Comparison of ENCODE assay signal across 8 mouse cellular contexts in the genomic region with DNA sequence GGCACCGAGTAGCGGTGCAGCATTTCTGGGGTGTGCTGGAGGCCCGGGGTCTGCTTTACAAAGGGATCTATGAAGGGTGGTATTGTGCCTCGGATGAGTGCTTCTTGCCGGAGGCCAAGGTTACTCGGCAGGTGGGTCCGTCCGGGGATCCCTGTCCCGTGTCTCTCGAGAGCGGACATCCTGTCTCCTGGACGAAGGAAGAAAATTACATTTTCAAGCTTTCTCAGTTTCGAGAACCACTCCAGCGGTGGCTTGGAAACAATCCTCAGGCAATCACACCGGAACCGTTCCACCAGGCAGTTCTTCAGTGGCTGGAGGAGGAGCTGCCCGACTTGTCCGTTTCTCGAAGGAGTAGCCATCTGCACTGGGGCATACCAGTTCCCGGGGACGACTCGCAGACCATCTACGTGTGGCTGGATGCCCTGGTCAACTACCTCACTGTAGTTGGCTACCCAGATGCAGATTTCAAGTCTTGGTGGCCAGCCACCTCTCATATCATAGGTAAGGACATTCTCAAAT. TPM values are rescaled to one million over a fixed set of nuclear protein-coding genes. Genes with fewer than 3 reads are reported as not detected.
DNase-seq lines count a peak whose midpoint lies in the region; ATAC-seq lines count a peak whose summit lies in the region.

No protein-coding gene starts in this region.

- H3K27ac ChIP-seq in heart, embryonic 11.5 days (ENCODE audit: low read depth, low read length): no peak overlapping the region
- peak overlapping the region; percentile 72 for H3K27ac ChIP-seq in kidney, embryonic 16.5 days (ENCODE audit: low read length)
- no peak overlapping the region for H3K27ac ChIP-seq in midbrain, embryonic 11.5 days (ENCODE audit: low read depth, low read length)

- H3K36me3 ChIP-seq in heart, embryonic 11.5 days (ENCODE audit: control insufficient read depth, insufficient read depth, low read length): no peaks in the 10 kb centered on the region
- H3K36me3 ChIP-seq in kidney, embryonic 16.5 days (ENCODE audit: insufficient read depth, low read length): no peaks in the 10 kb centered on the region
- H3K36me3 ChIP-seq in midbrain, embryonic 11.5 days (ENCODE audit: control insufficient read depth, insufficient read depth, low read length): no peaks in the 10 kb centered on the region; the same call in 1 of the 2 replicates

- no peaks in the 10 kb centered on the region for H3K9me3 ChIP-seq in heart, embryonic 11.5 days (replicated peaks; ENCODE audit: control insufficient read depth, low read length)
- H3K9me3 ChIP-seq in kidney, embryonic 16.5 days (ENCODE audit: low read length): no peaks in the 10 kb centered on the region
- H3K9me3 ChIP-seq in midbrain, embryonic 11.5 days (ENCODE audit: control insufficient read depth, low read length): no peaks in the 10 kb centered on the region

- ATAC-seq in heart, embryonic 11.5 days (replicated peaks; ENCODE audit: insufficient number of reproducible peaks, low FRiP score, low TSS enrichment): peak; percentile 49; the same call in 1 of the 2 replicates
- ATAC-seq in kidney, embryonic 16.5 days (ENCODE audit: low FRiP score, low TSS enrichment): peak; percentile 62
- ATAC-seq in midbrain, embryonic 11.5 days (ENCODE audit: low FRiP score): 0 out of 2 replicates have a peak, but pooled peaks have one; percentile 6

- H3K4me2 ChIP-seq in heart, embryonic 11.5 days: peak overlapping the region; percentile 98
- peak overlapping the region; percentile 87 for H3K4me2 ChIP-seq in kidney, embryonic 16.5 days (replicated peaks; ENCODE audit: low read depth, low read length)
- H3K4me2 ChIP-seq in midbrain, embryonic 11.5 days: peak overlapping the region; percentile 81

- H3K4me3 ChIP-seq in heart, embryonic 11.5 days (ENCODE audit: low read depth, low read length): peak overlapping the region; percentile 65
- H3K4me3 ChIP-seq in kidney, embryonic 16.5 days (ENCODE audit: low read length): peak overlapping the region; percentile 91
- peak overlapping the region; percentile 66 for H3K4me3 ChIP-seq in midbrain, embryonic 11.5 days (ENCODE audit: low read depth, low read length)

- peaks cover 13% of the 10 kb centered on the region for H3K4me1 ChIP-seq in heart, embryonic 11.5 days (ENCODE audit: control insufficient read depth, insufficient read depth, low read length)
- H3K4me1 ChIP-seq in kidney, embryonic 16.5 days (ENCODE audit: insufficient read depth, low read length): peaks cover 31% of the 10 kb centered on the region
- peaks cover 13% of the 10 kb centered on the region for H3K4me1 ChIP-seq in midbrain, embryonic 11.5 days (ENCODE audit: control insufficient read depth, insufficient read depth, low read length)

- peak overlapping the region; percentile 77 for H3K9ac ChIP-seq in heart, embryonic 11.5 days (ENCODE audit: low read depth, low read length)
- H3K9ac ChIP-seq in kidney, embryonic 16.5 days (replicated peaks; ENCODE audit: low read length): peak overlapping the region; percentile 76
- H3K9ac ChIP-seq in midbrain, embryonic 11.5 days (ENCODE audit: low read length): peak overlapping the region; percentile 70

- no peaks in the 10 kb centered on the region; the same call in 1 of the 2 replicates for H3K27me3 ChIP-seq in heart, embryonic 11.5 days (ENCODE audit: control insufficient read depth, insufficient read depth, low read length)
- H3K27me3 ChIP-seq in kidney, embryonic 16.5 days (ENCODE audit: insufficient read depth, low read length): no peaks in the 10 kb centered on the region
- no peaks in the 10 kb centered on the region for H3K27me3 ChIP-seq in midbrain, embryonic 11.5 days (ENCODE audit: control insufficient read depth, insufficient read depth, low read length)

- DNase-seq in 3T3-L1 (ENCODE audit: low read depth, low spot score) (peak; percentile 55), A20 (ENCODE audit: low read depth, low spot score) (peak; percentile 58)
- DNase-seq in cerebellum, postnatal 10 days: peak; percentile 49 to 57
- DNase-seq in midbrain, embryonic 11.5 days (ENCODE audit: low spot score, missing footprints): peak; percentile 92
- no peak for DNase-seq in ovary, postnatal 36 days (ENCODE audit: low spot score)
- no peak for DNase-seq in left cerebral cortex, adult 8-10 months (ENCODE audit: low spot score in 2 of 2)

- WGBS in heart, embryonic 11.5 days (ENCODE audit: insufficient replicate concordance): under 1% methylated on average over 23 of the region's 23 CpGs
- 0% methylated on average over 23 of the region's 23 CpGs for WGBS in kidney, embryonic 16.5 days
- under 1% methylated on average over 23 of the region's 23 CpGs for WGBS in midbrain, embryonic 11.5 days

RNA-seq across cellular contexts. Expression of gene Mars2, which starts 0.7 kb away (rescaled TPM):
- polyA plus RNA-seq in heart, embryonic 11.5 days (2014; fragmentation: Nextera tagmentation; extraction: Ambion mirVana): 3.9 and 4.0 TPM in 2 replicates
- polyA plus RNA-seq in kidney, embryonic 16.5 days (2015; fragmentation: Nextera tagmentation; extraction: Ambion mirVana): 2.2 and 2.6 TPM in 2 replicates
- polyA plus RNA-seq in midbrain, embryonic 11.5 days (2014; fragmentation: Nextera tagmentation; extraction: Ambion mirVana): 2.8 and 2.9 TPM in 2 replicates
- total RNA-seq in left cerebral cortex, adult 8-10 months (2022): 1 to 10 TPM; 7.6 to 8.5 (median 8.3) TPM

RNA-seq across cellular contexts. Expression of gene Rftn2, which starts 11.1 kb away (rescaled TPM):
- polyA plus RNA-seq in heart, embryonic 11.5 days (2014; fragmentation: Nextera tagmentation; extraction: Ambion mirVana): 4.8 and 6.3 TPM in 2 replicates
- polyA plus RNA-seq in kidney, embryonic 16.5 days (2015; fragmentation: Nextera tagmentation; extraction: Ambion mirVana): 7.6 and 9.0 TPM in 2 replicates
- 6.4 and 7.3 TPM in 2 replicates for polyA plus RNA-seq in midbrain, embryonic 11.5 days (2014; fragmentation: Nextera tagmentation; extraction: Ambion mirVana)
- 10 to 100 TPM; 25.6 to 27.1 (median 26.6) TPM for total RNA-seq in left cerebral cortex, adult 8-10 months (2022)

Comparison
In these comparisons a context has a peak if more than half of its experiments do, and no peak if none do; other contexts are left out.
1. DNase-seq: peak in 3T3-L1 (single experiment), A20 (single experiment), cerebellum, postnatal 10 days (2 of 2) and midbrain, embryonic 11.5 days (single experiment); none in ovary, postnatal 36 days (single experiment) and left cerebral cortex, adult 8-10 months (0 of 2).
2. ATAC-seq: peak in every context shown above with its lines; median percentile 62 in kidney, embryonic 16.5 days; 49 in heart, embryonic 11.5 days; 6 in midbrain, embryonic 11.5 days.
3. Peak in every context shown above with its lines, with median percentiles within 50 percentile points of each other: H3K4me2 ChIP-seq, H3K4me3 ChIP-seq and H3K9ac ChIP-seq.